Mouse (Mus musculus) CH12.LX (cell line): ENCODE data around the gene Chat. TPM values are rescaled to one million over a fixed set of nuclear protein-coding genes. Genes with fewer than 3 reads are reported as not detected.

ENCODE experiments used
- DNase-seq: peaks from one replicate; pipeline ENCODE4 v3.0.0-alpha.2; 2013; ENCODE audit errors: extremely low read depth
- H3K27ac ChIP-seq: 2 replicates; pipeline ENCODE4 v1.5.1; 2012; ENCODE audit warnings: low read depth, mild to moderate bottlenecking, control low read depth, moderate library complexity; ENCODE audit not compliant: insufficient read depth
- H3K27me3 ChIP-seq: replicated peaks from 2 replicates; pipeline ENCODE3; 2012; ENCODE audit warnings: inconsistent platforms
- H3K36me3 ChIP-seq, 2 experiments: replicated peaks in 1 of 2; 2 replicates each; pipeline versions ENCODE3 to v1.6.1; 2012; ENCODE audit warnings: inconsistent platforms in 1 of 2, low read length in 1 of 2, mild to moderate bottlenecking in 1 of 2, mixed read lengths in 1 of 2, moderate library complexity in 1 of 2; ENCODE audit not compliant: control insufficient read depth in 1 of 2, insufficient read depth in 1 of 2
- H3K4me1 ChIP-seq, 2 experiments: 2 replicates each; pipeline ENCODE4 v1.6.1; 2012; ENCODE audit warnings: inconsistent platforms in 1 of 2, moderate library complexity in 1 of 2; ENCODE audit not compliant: insufficient read depth in 2 of 2, control insufficient read depth in 1 of 2
- H3K4me2 ChIP-seq: 2 replicates; pipeline ENCODE4 v1.6.1; 2012; ENCODE audit warnings: low read depth, mild to moderate bottlenecking, control low read depth; ENCODE audit not compliant: poor library complexity, insufficient read depth, severe bottlenecking
- H3K4me3 ChIP-seq, 3 experiments: fragments of 150-350 bp in 1 of 3; sonication (generic) in 1 of 3; replicated peaks in 1 of 3; 2 replicates each; pipeline versions ENCODE3 to v1.5.1; 2011 to 2012; ENCODE audit warnings: low read depth in 2 of 3, low read length in 2 of 3, mild to moderate bottlenecking in 2 of 3, moderate library complexity in 2 of 3, control low read depth in 1 of 3, improper control_type of control experiment in 1 of 3, inconsistent platforms in 1 of 3, mixed read lengths in 1 of 3; ENCODE audit not compliant: poor library complexity in 1 of 3
- H3K79me2 ChIP-seq: replicated peaks from 2 replicates; pipeline ENCODE4 v1.6.1; 2012; ENCODE audit warnings: mild to moderate bottlenecking, moderate library complexity; ENCODE audit not compliant: control insufficient read depth, poor library complexity, insufficient read depth, severe bottlenecking; ENCODE audit errors: extremely low read depth
- H3K9ac ChIP-seq: 2 replicates; pipeline ENCODE4 v1.6.1; 2012; ENCODE audit warnings: low read depth, mild to moderate bottlenecking, control low read depth, moderate library complexity; ENCODE audit not compliant: insufficient read depth
- H3K9me3 ChIP-seq: replicated peaks from 2 replicates; pipeline ENCODE3; 2012; ENCODE audit warnings: low read length, inconsistent platforms, mixed read lengths
- BHLHE40 ChIP-seq: IDR thresholded peaks from 2 replicates; pipeline ENCODE4 v1.6.1; 2011; ENCODE audit warnings: mild to moderate bottlenecking, low read depth, low read length, improper control_type of control experiment
- CHD2 ChIP-seq: IDR thresholded peaks from 2 replicates; pipeline ENCODE4 v1.6.1; 2011; ENCODE audit warnings: low read length, improper control_type of control experiment
- E2F4 ChIP-seq: IDR thresholded peaks from 2 replicates; pipeline ENCODE4 v1.6.1; 2011; ENCODE audit warnings: low read depth, low read length, improper control_type of control experiment; ENCODE audit not compliant: insufficient replicate concordance
- ELF1 ChIP-seq: IDR thresholded peaks from 2 replicates; pipeline ENCODE4 v1.6.1; 2014; ENCODE audit warnings: low read depth, mild to moderate bottlenecking, inconsistent platforms, low read length, improper control_type of control experiment
- EP300 ChIP-seq: IDR thresholded peaks from 2 replicates; pipeline ENCODE4 v1.6.1; 2011; ENCODE audit warnings: low read length, improper control_type of control experiment
- HCFC1 ChIP-seq: IDR thresholded peaks from 2 replicates; pipeline ENCODE4 v1.6.1; 2012; ENCODE audit warnings: low read depth, mild to moderate bottlenecking, inconsistent platforms, low read length, improper control_type of control experiment
- IRF4 ChIP-seq: IDR thresholded peaks from 2 replicates; pipeline ENCODE4 v1.6.1; 2014; ENCODE audit warnings: low read depth, mild to moderate bottlenecking, inconsistent platforms, low read length, improper control_type of control experiment
- JUN ChIP-seq: IDR thresholded peaks from 2 replicates; pipeline ENCODE4 v1.6.1; 2011; ENCODE audit warnings: low read depth, mild to moderate bottlenecking, low read length, improper control_type of control experiment, moderate library complexity; ENCODE audit not compliant: insufficient read depth
- MAFK ChIP-seq: IDR thresholded peaks from 2 replicates; pipeline ENCODE4 v1.6.1; 2011; ENCODE audit warnings: low read length, improper control_type of control experiment; ENCODE audit not compliant: insufficient replicate concordance
- NELFE ChIP-seq: IDR thresholded peaks from 2 replicates; pipeline ENCODE4 v1.6.1; 2011; ENCODE audit warnings: low read depth, low read length, improper control_type of control experiment
- PAX5 ChIP-seq: IDR thresholded peaks from 2 replicates; pipeline ENCODE4 v1.6.1; 2012; ENCODE audit warnings: low read length, inconsistent platforms, mixed read lengths
- RAD21 ChIP-seq: IDR thresholded peaks from 2 replicates; pipeline ENCODE4 v1.6.1; 2011; ENCODE audit warnings: low read depth, mild to moderate bottlenecking, low read length, improper control_type of control experiment, moderate library complexity
- RCOR1 ChIP-seq: conservative IDR thresholded peaks from 2 replicates; pipeline ENCODE4 v1.6.1; 2012; ENCODE audit warnings: low read depth, mild to moderate bottlenecking, inconsistent platforms, low read length, improper control_type of control experiment
- TBP ChIP-seq: conservative IDR thresholded peaks from 2 replicates; pipeline ENCODE4 v1.6.1; 2011; ENCODE audit warnings: low read depth, low read length, improper control_type of control experiment
- TCF12 ChIP-seq: IDR thresholded peaks from 2 replicates; pipeline ENCODE4 v1.6.1; 2014; ENCODE audit warnings: low read depth, mild to moderate bottlenecking, inconsistent platforms, low read length, improper control_type of control experiment
- USF2 ChIP-seq: conservative IDR thresholded peaks from 2 replicates; pipeline ENCODE4 v1.6.1; 2011; ENCODE audit warnings: low read depth, low read length, improper control_type of control experiment
- ZC3H11A ChIP-seq: IDR thresholded peaks from 2 replicates; pipeline ENCODE4 v1.6.1; 2012; ENCODE audit warnings: low read depth, mild to moderate bottlenecking, inconsistent platforms, low read length, improper control_type of control experiment
- ZKSCAN1 ChIP-seq: IDR thresholded peaks from 2 replicates; pipeline ENCODE4 v1.6.1; 2012; ENCODE audit warnings: low read depth, inconsistent platforms, low read length, improper control_type of control experiment, borderline replicate concordance
- dilution Hi-C: fragments of 300-500 bp; cut with MboI; formaldehyde crosslinking; loops from 2 replicates; pipeline ENCODE4 v1.14.3; 2020; ENCODE audit warnings: low sequenced_read_pairs; ENCODE audit not compliant: extremely low pct_unique_long_range_greater_than_20kb, extremely low pct_ligation_motif_present
- in situ Hi-C: fragments of 300-500 bp; cut with MboI; formaldehyde crosslinking; loops from 3 replicates; pipeline ENCODE4 v1.14.3; 2019; ENCODE audit warnings: low sequenced_read_pairs, low pct_ligation_motif_present, low pct_unique_long_range_greater_than_20kb, mixed read lengths
- polyA plus RNA-seq: library from polyadenylated mRNA; unstranded; fragments of >175 nt; gene quantifications from 2 replicates; pipeline ENCODE4 v1.2.1, GENCODE M21; 2012; ENCODE audit warnings: low read depth; ENCODE audit not compliant: insufficient read length
- total RNA-seq, 2 experiments: library from RNA; depleted of rRNA; stranded (reverse); fragments of 300-350 nt in 1 of 2; fragments of >200 nt in 1 of 2; gene quantifications; 2 replicates each; pipeline ENCODE4 v1.2.3; 2012 to 2014

Chat gene
- total and polyA plus RNA-seq, 3 experiments: not detected

DNA sequence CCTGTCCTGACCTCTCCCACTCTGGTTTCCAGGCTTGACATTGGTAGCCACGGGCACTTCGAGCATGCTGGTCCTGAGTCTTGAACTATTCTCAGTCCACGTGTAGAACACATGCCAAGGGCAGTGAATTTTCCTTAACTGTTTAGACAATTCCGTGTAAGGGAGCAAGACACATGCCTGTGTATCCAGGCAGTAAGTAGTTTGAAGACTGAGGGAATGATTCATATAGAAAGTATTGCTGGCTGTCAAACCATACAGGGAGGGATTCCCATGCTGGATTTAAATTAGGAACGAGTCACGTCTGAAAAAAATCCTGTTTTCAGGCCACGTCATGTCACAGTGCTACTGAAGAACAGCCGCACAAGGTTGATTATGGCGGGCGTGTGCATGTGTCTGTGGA, 40.5 kb upstream of the Chat start:
- dilution Hi-C loops (no loop called here), in situ Hi-C loops (no loop called here)
- Histone ChIP-seq H3K9ac (no peak overlapping the region), H3K36me3 (no peaks in the 10 kb centered on the region), H3K27me3 (no peaks in the 10 kb centered on the region), H3K4me1 (peaks cover 0 to 44% of the 10 kb centered on the region in 2 experiments; a peak in 3 of 4 replicates), H3K4me2 (no peak overlapping the region), H3K4me3 (no peak overlapping the region)
- TF ChIP-seq RAD21 (no peak), TCF12 (no peak), NELFE (no peak), USF2 (no peak), RCOR1 (no peak), HCFC1 (no peak), TBP (no peak), IRF4 (no peak), ELF1 (no peak), BHLHE40 (no peak), MAFK (no peak), PAX5 (no peak), ZC3H11A (no peak), ZKSCAN1 (no peak), EP300 (no peak), E2F4 (no peak)
- TF ChIP-seq, all 38 proteins: peak for 0
- no peak for DNase-seq
- Histone ChIP-seq H3K9me3 (no peaks in the 10 kb centered on the region), H3K79me2 (no peaks in the 10 kb centered on the region), H3K27ac (no peak overlapping the region)

GRCm38 (mm10) chr14:32503897-32504296, 38.1 kb upstream of the Chat start:
- no peaks in the 10 kb centered on the region for H3K27me3 ChIP-seq
- H3K4me2 ChIP-seq: 0 out of 2 replicates have a peak overlapping the region, but pooled peaks have one; percentile 30
- no peak overlapping the region for H3K9ac ChIP-seq
- H3K4me1 ChIP-seq: peaks cover 0 to 37% of the 10 kb centered on the region in 2 experiments; a peak in 3 of 4 replicates
- no peak for DNase-seq
- dilution Hi-C loops (no loop called here), in situ Hi-C loops (no loop called here)
- no peak overlapping the region for H3K4me3 ChIP-seq
- TF ChIP-seq JUN (no peak), CHD2 (no peak), TBP (0 out of 2 replicates have a peak, but pooled peaks have one; percentile 49)
- no peak overlapping the region for H3K27ac ChIP-seq
- H3K9me3 ChIP-seq: no peaks in the 10 kb centered on the region
- no peaks in the 10 kb centered on the region for H3K36me3 ChIP-seq
- H3K79me2 ChIP-seq: no peaks in the 10 kb centered on the region
